Mouse (Mus musculus): ENCODE results near the gene Ankdd1a.

Ankdd1a gene

GRCm38 (mm10) chr9:65512520-65512919 is 7.5 kb downstream of the Ankdd1a start:
- in situ Hi-C loops (cut with MboI, MseI) = no loop called here

GRCm38 (mm10) chr9:65508449-65508848 is 11.5 kb downstream of the Ankdd1a start:
- in situ Hi-C loops (cut with MboI, MseI) = no loop called here

- in situ Hi-C loops (cut with MboI, MseI) = no loop called here
Measured at GRCm38 (mm10) chr9:65502721-65503505, 17.1 kb downstream of the Ankdd1a start.

GRCm38 (mm10) chr9:65502146-65502545 is 17.8 kb downstream of the Ankdd1a start:
- in situ Hi-C loops (cut with MboI, MseI) = no loop called here

- in situ Hi-C loops (cut with MboI, MseI) = no loop called here
Measured at GRCm38 (mm10) chr9:65492851-65493250, 27.1 kb downstream of the Ankdd1a start.

DNA sequence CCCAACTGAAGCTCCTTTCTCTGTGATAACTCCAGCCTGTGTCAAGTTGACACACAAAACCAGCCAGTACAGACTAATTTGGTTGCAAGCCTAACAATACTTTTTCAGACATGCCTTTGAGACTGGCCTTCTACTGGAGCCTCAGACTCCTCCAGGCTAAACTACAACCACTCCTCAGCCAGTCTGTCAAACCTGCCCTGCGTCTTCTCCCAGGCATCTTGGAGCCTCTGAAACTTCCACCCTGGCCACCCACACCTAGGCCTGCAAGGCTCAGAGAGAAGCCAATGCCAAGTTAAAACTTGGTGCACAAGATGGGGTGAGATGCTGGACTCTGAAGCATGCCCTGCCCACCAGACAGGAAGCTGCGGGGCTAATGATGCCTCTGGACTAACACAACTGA is 27.6 kb downstream of the Ankdd1a start:
- in situ Hi-C loops (cut with MboI, MseI) = no loop called here

- in situ Hi-C loops (cut with MboI, MseI) = no loop called here
Measured at GRCm38 (mm10) chr9:65491476-65491875, 28.5 kb downstream of the Ankdd1a start.

GRCm38 (mm10) chr9:65480071-65480470 is 39.9 kb downstream of the Ankdd1a start:
- in situ Hi-C loops (cut with MboI, MseI) = no loop called here

GRCm38 (mm10) chr9:65479158-65479557 is 40.8 kb downstream of the Ankdd1a start:
- in situ Hi-C loops (cut with MboI, MseI) = loop anchor here in 1 of 2 experiments (10.0 kb wide), 2 partner anchors 766 to 806 kb away; no protein-coding TSS in a partner anchor

GRCm38 (mm10) chr9:65472769-65473168 is 47.2 kb downstream of the Ankdd1a start:
- in situ Hi-C loops (cut with MboI, MseI) = loop anchor here in 1 of 2 experiments (10.0 kb wide), 2 partner anchors 772 to 812 kb away; no protein-coding TSS in a partner anchor

DNA sequence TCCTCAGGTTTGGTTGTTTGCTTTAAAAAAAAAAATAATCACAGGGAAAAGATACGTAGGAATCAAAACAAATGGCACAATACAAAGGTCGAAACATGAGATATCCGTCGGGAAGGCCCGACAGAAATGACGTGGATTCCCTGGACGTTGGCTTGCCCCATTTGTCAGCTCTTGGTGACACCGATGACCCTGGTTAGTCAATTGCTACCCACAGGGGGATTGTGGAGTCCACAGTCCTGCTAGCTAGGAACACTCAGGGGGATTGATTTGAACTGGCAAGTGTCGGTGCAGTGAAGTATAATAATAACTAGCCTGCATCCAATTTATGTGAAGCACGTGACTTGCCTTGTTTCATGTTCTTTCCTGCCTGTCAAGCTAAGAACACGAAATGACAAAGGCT is 52.3 kb downstream of the Ankdd1a start:
- in situ Hi-C loops (cut with MboI, MseI) = no loop called here

GRCm38 (mm10) chr9:65465241-65465640 is 54.8 kb downstream of the Ankdd1a start:
- in situ Hi-C loops (cut with MboI, MseI) = no loop called here

GRCm38 (mm10) chr9:65464161-65464560 is 55.8 kb downstream of the Ankdd1a start:
- in situ Hi-C loops (cut with MboI, MseI) = no loop called here

GRCm38 (mm10) chr9:65462544-65462943 is 57.4 kb downstream of the Ankdd1a start:
- in situ Hi-C loops (cut with MboI, MseI) = no loop called here

DNA sequence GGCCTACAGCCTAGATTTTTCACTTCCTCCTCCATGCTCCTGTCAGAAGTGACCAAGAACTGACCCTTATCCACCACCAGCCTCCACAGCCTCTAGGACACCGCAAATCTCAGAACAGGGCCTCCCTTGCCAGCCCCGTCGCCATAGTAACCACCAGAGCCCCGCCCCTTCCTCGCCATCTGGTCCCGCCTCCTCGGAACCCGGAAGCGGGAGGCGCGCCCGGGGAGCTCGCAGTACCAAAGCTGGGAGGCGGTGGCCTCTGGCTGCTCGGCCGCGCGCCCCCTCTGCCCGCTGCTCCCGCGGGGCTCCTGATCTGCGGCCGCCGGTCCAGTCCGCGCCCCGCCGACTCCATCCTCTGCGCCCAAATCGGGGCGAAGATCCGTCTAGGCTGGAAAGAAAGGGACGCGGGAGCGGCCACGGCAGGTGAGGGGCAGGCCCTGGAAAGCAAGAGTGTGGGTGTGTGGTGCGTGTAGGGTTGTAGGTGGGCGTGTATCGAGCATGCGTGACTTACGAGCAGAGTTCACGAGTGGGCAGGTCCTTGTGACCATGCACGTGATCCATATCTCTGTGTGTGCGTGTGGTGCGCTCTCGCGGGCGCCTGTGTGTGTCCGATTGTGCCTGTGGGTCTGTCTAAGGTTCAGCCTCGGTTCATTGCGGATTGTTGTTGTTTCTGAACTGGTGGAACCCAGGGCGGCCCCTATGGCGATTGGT is 59.1 kb downstream of the Ankdd1a start, which contains the start of gene Spg21:
Spg21 (plus strand) TSS at position 216 of the 711 bp plus-strand sequence.
- in situ Hi-C loops (cut with MboI, MseI) = no loop called here

- in situ Hi-C loops (cut with MboI, MseI) = no loop called here
Measured at GRCm38 (mm10) chr9:65460198-65460597, 59.8 kb downstream of the Ankdd1a start.

DNA sequence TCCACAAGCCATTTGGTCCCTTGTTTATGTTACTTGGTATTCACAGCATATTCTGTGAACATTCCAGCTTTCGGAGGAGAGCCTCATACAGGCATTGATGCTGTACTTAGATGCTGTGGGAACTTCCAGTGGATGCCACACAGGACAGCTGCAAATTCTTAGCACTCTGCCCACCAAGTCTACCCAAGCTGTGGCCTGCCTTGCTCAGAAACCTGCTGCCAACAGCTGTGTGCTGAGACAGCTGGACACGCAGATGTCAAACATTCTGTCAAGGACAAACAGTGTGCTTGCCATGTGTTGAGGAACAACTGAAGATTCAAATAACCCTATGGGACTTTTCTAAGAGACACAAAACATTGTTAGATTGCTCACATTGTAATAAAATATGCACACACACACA is 61.0 kb downstream of the Ankdd1a start:
- in situ Hi-C loops (cut with MboI, MseI) = no loop called here

DNA sequence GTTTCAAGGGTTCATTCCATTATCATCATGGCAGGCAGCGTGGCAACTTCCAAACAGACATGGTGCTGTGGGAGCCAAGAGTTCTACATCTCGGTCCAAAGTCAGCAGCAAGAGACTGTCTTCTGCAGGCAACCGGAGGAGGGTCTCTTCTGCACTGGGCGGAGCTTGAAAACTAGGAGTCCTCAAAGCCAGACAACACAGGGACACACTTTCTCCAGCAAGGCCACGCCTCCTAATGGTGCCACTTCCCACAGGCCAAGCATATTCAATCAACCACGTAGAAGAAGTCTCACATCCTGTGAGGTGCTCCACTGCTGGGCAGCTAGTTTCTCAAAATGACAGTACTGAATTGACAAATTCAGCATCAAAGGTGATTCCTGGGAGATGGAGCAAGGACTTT is 72.0 kb downstream of the Ankdd1a start:
- in situ Hi-C loops (cut with MboI, MseI) = no loop called here

- in situ Hi-C loops (cut with MboI, MseI) = no loop called here
Measured at GRCm38 (mm10) chr9:65444692-65445091, 75.3 kb downstream of the Ankdd1a start.

Data from T-helper 17 cell (primary cell).